Mouse (Mus musculus) ES-E14 (cell line): ENCODE measurements around the gene Mum1. TPM values are rescaled to one million over a fixed set of nuclear protein-coding genes. Genes with fewer than 3 reads are reported as not detected.

Source experiments
- DNase-seq: peaks from one replicate; pipeline ENCODE4 v3.0.0-alpha.2; 2013; ENCODE audit warnings: low read depth, low spot score
- H3K27ac ChIP-seq: 2 replicates; pipeline ENCODE4 v1.5.1; 2012; ENCODE audit warnings: low read depth, mild to moderate bottlenecking, low read length, moderate library complexity, mixed read lengths; ENCODE audit not compliant: poor library complexity, insufficient read depth, severe bottlenecking
- H3K36me3 ChIP-seq: 2 replicates; pipeline ENCODE4 v1.6.1; 2012; ENCODE audit warnings: mild to moderate bottlenecking, low read length, moderate library complexity, mixed read lengths; ENCODE audit not compliant: control insufficient read depth, poor library complexity, insufficient read depth, severe bottlenecking
- H3K4me1 ChIP-seq, 2 experiments: fragments of 150-350 bp in 1 of 2; sonication (generic) in 1 of 2; 2 replicates each; pipeline ENCODE4 v1.6.1; 2012; ENCODE audit warnings: low read length in 2 of 2, mild to moderate bottlenecking in 1 of 2, mixed read lengths in 1 of 2; ENCODE audit not compliant: control insufficient read depth in 2 of 2, insufficient read depth in 2 of 2, poor library complexity in 1 of 2
- H3K4me3 ChIP-seq, 2 experiments: fragments of 150-350 bp in 1 of 2; sonication (generic) in 1 of 2; 2 replicates each; pipeline ENCODE4 v1.5.1; 2012; ENCODE audit warnings: low read length in 2 of 2, low read depth in 1 of 2, mild to moderate bottlenecking in 1 of 2, mixed read lengths in 1 of 2; ENCODE audit not compliant: insufficient read depth in 1 of 2, poor library complexity in 1 of 2, severe bottlenecking in 1 of 2
- H3K9ac ChIP-seq: 2 replicates; pipeline ENCODE4 v1.6.1; 2012; ENCODE audit warnings: low read depth, mild to moderate bottlenecking, low read length, mixed read lengths; ENCODE audit not compliant: poor library complexity, insufficient read depth, severe bottlenecking
- H3K9me3 ChIP-seq: fragments of 150-350 bp; sonication (generic); 2 replicates; pipeline ENCODE4 v1.6.1; 2012; ENCODE audit warnings: low read depth, mild to moderate bottlenecking, low read length; ENCODE audit not compliant: control insufficient read depth, insufficient read depth
- CHD2 ChIP-seq: IDR thresholded peaks from 2 replicates; pipeline ENCODE4 v1.6.1; 2014; ENCODE audit warnings: mild to moderate bottlenecking, low read depth, low read length, inconsistent platforms
- HCFC1 ChIP-seq: IDR thresholded peaks from 2 replicates; pipeline ENCODE4 v1.6.1; 2012; ENCODE audit warnings: low read length, inconsistent platforms, borderline replicate concordance; ENCODE audit not compliant: insufficient read depth
- MAFK ChIP-seq: IDR thresholded peaks from 2 replicates; pipeline ENCODE4 v1.6.1; 2014; ENCODE audit warnings: mild to moderate bottlenecking, low read depth, low read length, inconsistent platforms; ENCODE audit not compliant: insufficient read depth
- ZC3H11A ChIP-seq: IDR thresholded peaks from 2 replicates; pipeline ENCODE4 v1.6.1; 2012; ENCODE audit warnings: low read depth, mild to moderate bottlenecking, inconsistent platforms, low read length, borderline replicate concordance
- ZNF384 ChIP-seq: IDR thresholded peaks from 2 replicates; pipeline ENCODE4 v1.6.1; 2012; ENCODE audit warnings: low read depth, low read length, inconsistent platforms
- in situ Hi-C, 2 experiments: fragments of 600-800 bp; cut with MboI; formaldehyde crosslinking; loops; one replicate each; pipeline ENCODE4 v1.15.1; 2025; ENCODE audit warnings: low sequenced_read_pairs in 2 of 2, inconsistent platforms in 1 of 2; ENCODE audit not compliant: unreplicated experiment in 2 of 2
- total RNA-seq: library from RNA; depleted of rRNA; stranded (reverse); fragments of 300-350 nt; gene quantifications from 2 replicates; pipeline ENCODE4 v1.2.3, GENCODE M21; 2012

Mum1 gene
- total RNA-seq, 1 experiment: 80.8 TPM

- DNase-seq: no peak
- H3K9me3 ChIP-seq: no peaks in the 10 kb centered on the region
- peak overlapping the region; percentile 84 to 86; a peak in 1 of 4 replicates for H3K4me3 ChIP-seq
- peak overlapping the region; percentile 79; the same call in 1 of the 2 replicates for H3K9ac ChIP-seq
- no peaks in the 10 kb centered on the region for H3K36me3 ChIP-seq
- H3K4me1 ChIP-seq: peaks cover 0 to 5% of the 10 kb centered on the region in 2 experiments; a peak in 1 of 4 replicates
- TF ChIP-seq MAFK: no peak
- no peak for TF ChIP-seq HCFC1
- no peak for TF ChIP-seq CHD2
- no peak for TF ChIP-seq ZC3H11A
- no peak for TF ChIP-seq ZNF384
- H3K27ac ChIP-seq: no peak overlapping the region
- in situ Hi-C loops: no loop called here
Measured at GRCm38 (mm10) chr10:80180288-80180687, 45.9 kb upstream of the Mum1 start.

DNA sequence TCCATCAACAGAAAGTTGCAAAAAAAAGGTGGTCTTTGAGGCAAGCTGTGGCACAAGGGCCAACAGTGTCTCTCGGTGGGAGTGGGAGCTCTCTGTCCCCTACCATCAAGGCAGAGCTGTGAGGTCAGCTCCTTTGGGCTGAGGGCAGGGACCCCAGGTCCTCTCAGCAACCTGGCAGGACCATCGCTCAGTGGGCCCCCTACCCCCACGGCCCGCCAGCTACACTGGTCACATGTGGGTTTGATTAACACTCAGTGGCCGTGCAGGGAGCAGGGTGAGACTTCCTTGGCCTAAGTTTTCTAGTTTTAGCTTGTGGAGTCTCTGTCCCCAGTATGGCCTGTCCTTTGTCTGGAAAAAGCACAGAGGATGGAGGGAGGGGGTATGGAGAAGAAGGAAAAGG, 45.4 kb upstream of the Mum1 start:
- in situ Hi-C loops: no loop called here
- no peaks in the 10 kb centered on the region for H3K36me3 ChIP-seq
- TF ChIP-seq ZNF384 (no peak), ZC3H11A (no peak), MAFK (no peak), HCFC1 (no peak), CHD2 (no peak)
- no peaks in the 10 kb centered on the region for H3K9me3 ChIP-seq
- no peak overlapping the region for H3K9ac ChIP-seq
- H3K4me3 ChIP-seq: no peak overlapping the region
- DNase-seq: no peak
- H3K27ac ChIP-seq: no peak overlapping the region
- peaks cover 0 to 8% of the 10 kb centered on the region in 2 experiments; a peak in 1 of 4 replicates for H3K4me1 ChIP-seq

GRCm38 (mm10) chr10:80182547-80182946, 43.7 kb upstream of the Mum1 start:
- H3K27ac ChIP-seq: no peak overlapping the region
- no peaks in the 10 kb centered on the region for H3K36me3 ChIP-seq
- H3K9ac ChIP-seq: no peak overlapping the region
- peaks cover 2 to 16% of the 10 kb centered on the region in 2 experiments; a peak in 1 of 4 replicates for H3K4me1 ChIP-seq
- H3K4me3 ChIP-seq: no peak overlapping the region
- DNase-seq: no peak
- H3K9me3 ChIP-seq: no peaks in the 10 kb centered on the region
- in situ Hi-C loops: no loop called here
- TF ChIP-seq ZNF384: no peak
- no peak for TF ChIP-seq CHD2
- no peak for TF ChIP-seq MAFK
- no peak for TF ChIP-seq ZC3H11A
- TF ChIP-seq HCFC1: no peak

DNA sequence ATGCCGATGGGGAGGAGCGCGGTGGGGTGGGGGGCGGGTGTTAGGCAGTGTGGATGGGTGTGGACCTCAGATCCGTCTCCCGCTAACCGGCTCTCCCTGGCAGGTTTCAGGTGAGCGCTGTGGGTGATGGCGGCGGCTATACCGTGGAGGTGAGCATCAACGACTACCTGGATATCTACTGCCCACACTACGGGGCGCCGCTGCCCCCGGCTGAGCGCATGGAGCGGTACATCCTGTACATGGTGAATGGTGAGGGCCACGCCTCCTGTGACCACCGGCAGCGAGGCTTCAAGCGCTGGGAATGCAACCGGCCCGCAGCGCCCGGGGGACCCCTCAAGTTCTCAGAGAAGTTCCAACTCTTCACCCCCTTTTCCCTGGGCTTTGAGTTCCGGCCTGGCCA, 39.6 kb upstream of the Mum1 start:
- no peak for DNase-seq
- Histone ChIP-seq H3K9me3 (no peaks in the 10 kb centered on the region), H3K9ac (no peak overlapping the region), H3K36me3 (no peaks in the 10 kb centered on the region), H3K4me3 (peak overlapping the region; percentile 25 to 32; a peak in 1 of 4 replicates), H3K27ac (no peak overlapping the region), H3K4me1 (peaks cover 2 to 12% of the 10 kb centered on the region in 2 experiments; a peak in 1 of 4 replicates)
- TF ChIP-seq HCFC1: no peak
- no peak for TF ChIP-seq MAFK
- no peak for TF ChIP-seq ZNF384
- no peak for TF ChIP-seq ZC3H11A
- no peak for TF ChIP-seq CHD2
- in situ Hi-C loops: no loop called here

DNA sequence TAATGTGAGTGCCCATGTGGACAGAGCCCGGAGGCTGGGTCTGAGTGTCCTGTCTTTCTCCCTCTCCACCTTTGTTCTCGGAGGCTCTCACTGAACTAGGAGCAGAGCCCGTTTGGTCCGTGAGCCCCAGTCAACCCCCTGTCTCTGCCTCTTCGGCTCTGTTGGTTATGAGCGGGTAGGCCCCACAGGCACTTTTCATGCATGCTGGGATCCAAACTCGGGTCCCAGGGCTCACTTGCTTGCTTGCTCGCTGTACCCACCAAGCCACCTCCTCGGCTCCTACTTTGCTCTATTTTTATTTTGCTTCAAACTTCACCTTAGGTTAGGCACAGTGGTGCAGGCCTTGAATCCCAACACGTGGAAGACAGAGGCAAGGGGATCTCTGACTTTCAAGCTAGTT, 38.5 kb upstream of the Mum1 start:
- TF ChIP-seq ZNF384 (no peak), CHD2 (no peak), HCFC1 (no peak), MAFK (no peak), ZC3H11A (no peak)
- DNase-seq: no peak
- no peak overlapping the region for H3K27ac ChIP-seq
- H3K9me3 ChIP-seq: no peaks in the 10 kb centered on the region
- no peak overlapping the region for H3K4me3 ChIP-seq
- H3K36me3 ChIP-seq: no peaks in the 10 kb centered on the region
- no peak overlapping the region for H3K9ac ChIP-seq
- in situ Hi-C loops: no loop called here
- peaks cover 2 to 20% of the 10 kb centered on the region in 2 experiments; a peak in 2 of 4 replicates for H3K4me1 ChIP-seq
